Mouse (Mus musculus): ENCODE measurements around the gene Scn4a.

Gene Scn4a

DNA sequence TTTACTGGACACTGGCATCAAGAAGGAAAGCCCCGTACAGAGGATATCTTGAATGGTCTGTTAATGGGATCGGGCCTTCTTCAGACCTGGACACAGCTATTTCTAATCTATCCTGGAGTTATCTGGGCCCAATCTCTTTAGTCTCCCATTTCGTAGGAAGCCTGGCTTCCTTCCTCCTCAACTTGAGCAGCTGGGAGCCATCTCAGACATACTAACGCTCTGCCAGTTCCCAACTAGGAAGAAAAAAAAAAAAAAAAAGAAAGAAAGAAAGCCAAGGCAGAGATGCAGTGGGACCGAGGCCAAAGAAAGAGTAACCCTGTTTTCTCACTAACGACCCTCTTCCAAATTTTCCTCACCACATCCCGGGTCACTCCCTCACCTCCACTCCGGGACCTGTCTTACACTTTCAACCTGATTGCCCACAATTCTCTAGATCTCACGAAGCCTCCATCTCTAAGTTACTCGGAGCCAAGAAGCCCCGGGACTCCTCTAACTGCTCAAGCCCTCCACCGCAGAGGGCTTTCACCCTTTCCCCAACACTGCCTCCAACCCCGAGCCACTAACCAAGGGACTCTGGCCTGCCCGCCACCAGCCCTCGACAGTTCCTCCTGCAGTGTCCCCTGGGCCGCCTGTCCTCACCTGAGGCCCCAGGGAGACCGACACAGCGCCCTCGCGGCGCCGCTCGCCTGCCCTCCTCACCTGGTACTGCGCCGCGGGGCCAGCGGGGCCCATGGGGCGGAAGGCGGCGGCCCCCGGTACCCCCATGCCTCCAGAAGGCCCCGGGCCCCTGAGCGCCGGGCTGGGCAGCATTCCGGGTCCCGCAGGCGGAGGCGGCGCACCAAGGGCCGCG lies 81.1 kb downstream of the Scn4a start:
- DNase-seq = peak; percentile 97

DNA sequence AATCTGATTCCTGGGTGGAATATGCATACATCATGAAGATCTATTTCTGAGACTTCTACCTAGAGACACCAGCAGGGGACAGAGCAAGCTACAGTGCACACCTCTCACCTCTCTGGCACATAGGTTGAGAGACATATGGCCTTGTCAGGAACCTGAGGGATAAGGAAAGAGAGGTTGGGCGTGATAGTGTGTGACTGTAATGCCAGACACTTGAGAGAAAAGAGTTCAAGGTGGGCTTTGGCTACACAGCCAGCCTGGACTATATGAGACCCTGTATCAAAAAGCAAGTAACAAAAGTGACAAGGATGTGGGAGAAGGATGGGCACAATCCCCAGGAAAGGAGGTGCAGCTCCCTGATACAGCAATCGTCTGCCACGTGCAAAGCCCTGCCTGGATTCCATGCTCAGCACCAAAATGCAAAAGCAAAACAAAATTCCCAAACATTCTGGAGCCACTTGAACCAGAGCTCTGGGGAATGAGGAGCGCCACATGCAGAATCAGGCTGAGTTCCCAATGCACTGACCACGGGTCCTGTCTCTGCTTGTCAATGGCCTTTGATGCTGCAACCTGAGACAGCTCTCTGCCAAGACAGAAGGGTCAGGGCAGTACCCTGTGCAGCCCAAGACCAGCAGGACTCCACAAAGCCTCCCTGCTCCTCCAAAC lies 81.8 kb downstream of the Scn4a start:
- peak; percentile 94 for DNase-seq

DNA sequence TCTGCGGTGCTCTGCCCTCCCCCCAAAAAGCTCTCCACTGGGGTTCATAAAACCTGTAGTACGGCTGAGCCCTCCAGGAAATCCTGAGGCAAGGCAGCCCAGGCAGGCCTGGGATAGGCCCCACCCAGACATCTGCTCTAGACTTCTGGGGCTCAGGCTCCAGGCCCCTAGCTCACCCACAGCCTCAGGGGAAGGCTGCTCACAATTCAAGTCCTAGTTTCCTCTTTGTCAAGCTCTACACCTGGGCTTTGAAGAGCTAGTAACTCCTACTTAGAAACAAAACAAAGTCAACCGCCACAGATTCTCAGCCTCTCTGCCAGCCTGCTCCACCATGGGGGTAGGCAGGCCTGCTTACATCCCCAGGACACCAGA lies 84.0 kb downstream of the Scn4a start:
- peak; percentile 95 for DNase-seq
